Mouse (Mus musculus) adrenal gland (tissue): ENCODE data around the gene Igsf21.

ENCODE experiments used
- intact Hi-C: fragments of 180-260 bp; cut with DNase I; formaldehyde crosslinking; loops from one replicate; pipeline ENCODE4 v1.15.1; 2025

Gene Igsf21

GRCm38 (mm10) chr4:140147857-140148695, 98.5 kb downstream of the Igsf21 start:
- intact Hi-C loops: no loop called here

GRCm38 (mm10) chr4:140147079-140147840, 99.3 kb downstream of the Igsf21 start:
- intact Hi-C loops: no loop called here

GRCm38 (mm10) chr4:140143884-140144525, 102.6 kb downstream of the Igsf21 start:
- intact Hi-C loops: no loop called here

- intact Hi-C loops: no loop called here
Measured at GRCm38 (mm10) chr4:140143178-140143577, 103.4 kb downstream of the Igsf21 start.

- intact Hi-C loops: no loop called here
Measured at GRCm38 (mm10) chr4:140140485-140140884, 106.1 kb downstream of the Igsf21 start.

GRCm38 (mm10) chr4:140138846-140139245, 107.7 kb downstream of the Igsf21 start:
- intact Hi-C loops: no loop called here

- intact Hi-C loops: no loop called here
Measured at GRCm38 (mm10) chr4:140131625-140132321, 114.8 kb downstream of the Igsf21 start.

GRCm38 (mm10) chr4:140131201-140131600, 115.4 kb downstream of the Igsf21 start:
- intact Hi-C loops: no loop called here

- intact Hi-C loops: no loop called here
Measured at GRCm38 (mm10) chr4:140129553-140130275, 116.9 kb downstream of the Igsf21 start.

GRCm38 (mm10) chr4:140128116-140128515, 118.5 kb downstream of the Igsf21 start:
- intact Hi-C loops: no loop called here

- intact Hi-C loops: no loop called here
Measured at GRCm38 (mm10) chr4:140125806-140126205, 120.8 kb downstream of the Igsf21 start.

GRCm38 (mm10) chr4:140122534-140122933, 124.0 kb downstream of the Igsf21 start:
- intact Hi-C loops: no loop called here

GRCm38 (mm10) chr4:140117275-140117691, 129.3 kb downstream of the Igsf21 start:
- intact Hi-C loops: no loop called here

GRCm38 (mm10) chr4:140115756-140116155, 130.8 kb downstream of the Igsf21 start:
- intact Hi-C loops: no loop called here

- intact Hi-C loops: no loop called here
Measured at GRCm38 (mm10) chr4:140115053-140115452, 131.5 kb downstream of the Igsf21 start.

- intact Hi-C loops: no loop called here
Measured at GRCm38 (mm10) chr4:140113690-140114475, 132.7 kb downstream of the Igsf21 start.

- intact Hi-C loops: no loop called here
Measured at GRCm38 (mm10) chr4:140109626-140109948, 137.0 kb downstream of the Igsf21 start.

GRCm38 (mm10) chr4:140108871-140109625, 137.5 kb downstream of the Igsf21 start:
- intact Hi-C loops: no loop called here

- intact Hi-C loops: no loop called here
Measured at GRCm38 (mm10) chr4:140107161-140107560, 139.4 kb downstream of the Igsf21 start.
